Mouse (Mus musculus) olfactory bulb, adult 2 months (tissue): ENCODE data around the gene Morc3. TPM values are rescaled to one million over a fixed set of nuclear protein-coding genes. Genes with fewer than 3 reads are reported as not detected.

Experiments
- H3K27ac ChIP-seq: fragments of 200-500 bp; 2 replicates; pipeline ENCODE4 v1.5.1; 2012; ENCODE audit warnings: low read depth, low read length; ENCODE audit not compliant: insufficient read depth
- H3K4me1 ChIP-seq: fragments of 200-500 bp; 2 replicates; pipeline ENCODE4 v1.6.1; 2012; ENCODE audit warnings: low read length; ENCODE audit not compliant: control insufficient read depth, insufficient read depth
- H3K4me3 ChIP-seq: fragments of 200-500 bp; 2 replicates; pipeline ENCODE4 v1.5.1; 2012; ENCODE audit warnings: mild to moderate bottlenecking, low read depth, low read length, moderate library complexity; ENCODE audit not compliant: insufficient read depth
- CTCF ChIP-seq: fragments of 200-500 bp; IDR thresholded peaks from 2 replicates; pipeline ENCODE4 v1.5.1; 2012; ENCODE audit warnings: low read depth, mild to moderate bottlenecking, low read length, moderate library complexity; ENCODE audit not compliant: insufficient read depth
- POLR2A ChIP-seq: fragments of 200-500 bp; IDR thresholded peaks from 2 replicates; pipeline ENCODE4 v1.6.1; 2012; ENCODE audit warnings: mild to moderate bottlenecking, low read depth, low read length, moderate library complexity; ENCODE audit not compliant: insufficient read depth
- WGBS: fragments of 180-500 bp; shearing (Covaris S2); methylation state at CpG from one replicate; pipeline ENCODE4 v1.1.7; 2018; 5-methylcytosine and 5-hydroxymethylcytosine counted together
- polyA plus RNA-seq: library from polyadenylated mRNA; stranded (reverse); fragments of >200 nt; gene quantifications from 2 replicates; pipeline ENCODE4 v1.2.4, GENCODE M21; 2012; ENCODE audit warnings: low replicate concordance; ENCODE audit not compliant: missing spikeins, insufficient read depth, insufficient read length

Morc3 gene
- polyA plus RNA-seq, 1 experiment = not detected

- Histone ChIP-seq H3K27ac (no peak overlapping the region), H3K4me1 (peaks cover 10% of the 10 kb centered on the region; the same call in 1 of the 2 replicates), H3K4me3 (no peak overlapping the region)
- 72% methylated on average over 5 of the region's 5 CpGs for WGBS
- no peak for TF ChIP-seq POLR2A
- no peak for TF ChIP-seq CTCF
Measured at GRCm38 (mm10) chr16:93795391-93795790, 36.5 kb upstream of the Morc3 start.

- Histone ChIP-seq H3K27ac (no peak overlapping the region), H3K4me1 (peaks cover 12% of the 10 kb centered on the region), H3K4me3 (no peak overlapping the region)
- 71% methylated on average over 12 of the region's 12 CpGs for WGBS
- no peak for TF ChIP-seq CTCF
- TF ChIP-seq POLR2A = no peak
Measured at GRCm38 (mm10) chr16:93797021-93797840, 34.7 kb upstream of the Morc3 start.

- peaks cover 12% of the 10 kb centered on the region for H3K4me1 ChIP-seq
- 85% methylated on average over 11 of the region's 11 CpGs for whole genome bisulfite sequencing
- no peak for TF ChIP-seq POLR2A
- TF ChIP-seq CTCF = no peak
- H3K27ac ChIP-seq = no peak overlapping the region
- no peak overlapping the region for H3K4me3 ChIP-seq
Measured at GRCm38 (mm10) chr16:93797841-93798492, 34.0 kb upstream of the Morc3 start.

GRCm38 (mm10) chr16:93798623-93799022 is 33.3 kb upstream of the Morc3 start:
- H3K27ac ChIP-seq = no peak overlapping the region
- no peak overlapping the region for H3K4me3 ChIP-seq
- 86% methylated on average over 5 of the region's 5 CpGs for WGBS
- TF ChIP-seq CTCF (no peak), POLR2A (no peak)
- H3K4me1 ChIP-seq = peaks cover 12% of the 10 kb centered on the region

DNA sequence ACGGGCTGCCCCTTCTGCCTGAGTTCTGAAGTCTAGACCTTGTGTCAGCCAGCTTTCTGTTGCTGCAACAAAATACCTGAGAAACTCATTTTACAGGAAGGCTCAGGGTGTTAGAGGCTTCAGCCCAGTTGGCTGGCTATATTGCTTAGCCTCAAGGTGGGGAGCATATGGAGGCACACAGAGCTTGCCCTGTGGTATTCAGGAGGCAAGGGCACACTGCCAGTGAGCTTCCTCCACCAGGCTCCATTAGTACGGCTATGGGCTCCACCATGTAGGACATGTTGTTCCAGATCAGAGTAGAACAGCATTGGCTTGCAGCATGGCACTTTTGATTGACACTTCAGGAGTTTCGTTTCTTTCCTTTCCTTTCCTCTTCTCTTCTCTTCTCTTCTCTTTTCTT is 32.9 kb upstream of the Morc3 start:
- WGBS = 83% methylated on average over 3 of the region's 3 CpGs
- Histone ChIP-seq H3K4me1 (peaks cover 12% of the 10 kb centered on the region), H3K27ac (no peak overlapping the region), H3K4me3 (no peak overlapping the region)
- no peak for TF ChIP-seq POLR2A
- no peak for TF ChIP-seq CTCF

GRCm38 (mm10) chr16:93799936-93800335 is 32.0 kb upstream of the Morc3 start:
- 97% methylated on average over 16 of the region's 16 CpGs for WGBS
- peaks cover 12% of the 10 kb centered on the region for H3K4me1 ChIP-seq
- H3K4me3 ChIP-seq = no peak overlapping the region
- no peak overlapping the region for H3K27ac ChIP-seq
- TF ChIP-seq CTCF (no peak), POLR2A (no peak)

DNA sequence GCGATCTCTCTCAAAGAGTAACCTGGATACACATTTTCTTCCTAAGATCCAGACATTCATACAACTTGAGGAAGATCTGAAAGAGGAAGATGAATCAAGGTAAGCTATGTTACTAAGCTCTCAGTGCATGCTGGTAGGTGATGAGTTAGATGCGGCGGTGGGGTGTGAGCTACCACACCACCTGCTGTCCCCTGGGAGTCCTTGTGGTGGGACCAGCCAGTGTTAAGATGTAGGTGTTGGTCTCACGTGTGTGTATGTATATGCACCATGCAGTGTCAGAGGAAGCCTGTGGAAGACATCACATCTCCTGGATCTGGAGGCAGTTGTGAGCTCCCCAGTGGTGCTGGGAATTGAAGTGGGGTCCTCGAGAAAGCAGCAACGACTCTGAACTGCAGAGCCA is 24.8 kb upstream of the Morc3 start:
- no peaks in the 10 kb centered on the region for H3K4me1 ChIP-seq
- TF ChIP-seq CTCF (no peak), POLR2A (no peak)
- H3K4me3 ChIP-seq = no peak overlapping the region
- H3K27ac ChIP-seq = no peak overlapping the region
- 95% methylated on average over 6 of the region's 6 CpGs for WGBS

DNA sequence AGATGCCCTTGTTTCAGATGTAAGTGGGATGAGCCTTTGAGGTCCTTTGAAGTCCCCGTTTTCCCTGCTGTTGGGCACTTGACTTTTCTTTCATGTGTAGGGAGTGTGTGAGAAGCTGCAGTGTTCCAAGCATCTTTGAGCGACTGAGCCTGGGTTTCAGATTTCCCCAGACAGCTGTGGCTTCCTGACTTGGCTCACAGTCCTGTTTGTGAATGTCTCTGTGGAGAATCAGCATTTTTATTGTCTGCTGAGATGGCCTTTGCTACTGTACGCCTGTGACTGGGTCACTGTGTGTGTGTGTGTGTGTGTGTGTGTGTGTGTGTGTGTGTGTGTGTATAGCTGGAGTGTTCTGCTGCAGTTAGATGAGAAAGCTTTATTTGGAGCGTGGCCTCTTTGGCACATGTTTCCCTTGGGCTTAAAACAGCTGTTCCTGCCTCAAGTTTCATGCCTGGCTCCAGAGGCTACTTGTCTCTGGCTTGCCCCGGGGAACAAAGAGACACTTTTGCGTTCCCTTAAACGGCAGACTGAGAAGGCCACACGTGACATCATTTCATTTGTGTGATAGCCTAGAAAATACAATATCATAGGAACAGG is 23.9 kb upstream of the Morc3 start:
- no peak overlapping the region for H3K4me3 ChIP-seq
- no peaks in the 10 kb centered on the region for H3K4me1 ChIP-seq
- 54% methylated on average over 8 of the region's 8 CpGs for WGBS
- TF ChIP-seq CTCF (no peak), POLR2A (no peak)
- H3K27ac ChIP-seq = no peak overlapping the region

DNA sequence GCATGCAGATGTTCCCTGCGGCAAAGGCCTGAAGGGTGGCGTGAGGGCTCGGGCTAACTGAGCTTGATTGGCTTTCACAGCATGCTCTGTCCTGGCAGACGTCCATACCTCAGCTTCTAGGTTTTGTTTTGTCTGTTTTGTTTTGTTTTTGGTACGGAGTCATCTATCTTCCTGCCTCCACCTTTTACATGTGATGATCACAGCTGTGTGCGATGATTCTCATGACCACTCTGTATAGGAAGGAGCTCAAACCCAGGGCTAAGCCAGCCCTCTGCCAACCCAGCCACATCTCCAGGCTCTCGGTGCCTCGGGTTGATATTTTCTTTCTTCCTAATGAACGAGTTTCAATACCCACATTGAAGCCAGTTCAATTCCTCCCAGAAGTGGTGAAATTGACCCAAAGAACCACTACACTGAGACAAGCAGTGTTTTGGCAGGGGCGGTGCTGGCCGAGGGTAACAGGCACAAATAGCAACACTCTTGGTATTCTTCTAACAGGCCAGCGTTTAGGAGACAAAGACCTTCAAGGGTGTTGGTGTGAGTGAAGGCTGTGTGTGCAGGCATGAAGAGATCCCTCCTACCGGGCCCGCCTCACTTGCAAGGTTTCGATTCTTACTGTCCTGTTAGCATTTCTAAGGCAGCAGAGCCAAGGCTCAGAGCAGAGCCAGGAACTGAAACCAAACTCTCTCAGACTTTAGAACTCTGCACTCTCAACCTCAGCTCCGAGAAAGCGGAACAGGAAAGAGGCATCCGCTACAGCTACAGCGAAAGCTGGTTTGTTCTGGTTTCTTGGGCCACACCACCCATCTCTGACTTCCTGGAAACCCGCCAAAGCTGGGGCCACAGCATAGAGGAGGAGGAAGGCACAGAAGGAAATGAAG is 15.8 kb upstream of the Morc3 start:
- 44% methylated on average over 20 of the region's 20 CpGs for WGBS
- TF ChIP-seq POLR2A (no peak), CTCF (no peak)
- H3K27ac ChIP-seq = peak overlapping the region; percentile 29
- peak overlapping the region; percentile 5; the same call in 1 of the 2 replicates for H3K4me3 ChIP-seq
- H3K4me1 ChIP-seq = peaks cover 5% of the 10 kb centered on the region
